Mouse (Mus musculus): ENCODE data around the gene Gse1. TPM values are rescaled to one million over a fixed set of nuclear protein-coding genes. Genes with fewer than 3 reads are reported as not detected.

The Gse1 gene
- polyA plus RNA-seq, 1 experiment, result 55.9 TPM

GRCm38 (mm10) chr8:120391856-120392255, 163.6 kb downstream of the Gse1 start:
- Histone ChIP-seq H3K4me1 (ENCODE audit: control insufficient read depth, insufficient read depth, insufficient read length, low read length) (peaks cover 8% of the 10 kb centered on the region), H3K36me3 (ENCODE audit: control insufficient read depth, insufficient read depth, low read length) (no peaks in the 10 kb centered on the region), H3K27me3 (ENCODE audit: control insufficient read depth, insufficient read depth, low read length) (no peaks in the 10 kb centered on the region), H3K4me3 (ENCODE audit: low read depth, low read length) (no peak overlapping the region), H3K27ac (ENCODE audit: insufficient read depth, low read depth, low read length) (no peak overlapping the region)
- WGBS, result 57% methylated on average over 21 of the region's 21 CpGs
- TF ChIP-seq POLR2A (IDR thresholded peaks at IDR 0.05; ENCODE audit: low read depth, low read length) (no peak), CTCF (IDR thresholded peaks at IDR 0.05; ENCODE audit: extremely low read depth, insufficient read length, insufficient replicate concordance, low read depth, low read length) (no peak)

GRCm38 (mm10) chr8:120393085-120393484, 164.8 kb downstream of the Gse1 start:
- H3K4me1 ChIP-seq (ENCODE audit: control insufficient read depth, insufficient read depth, insufficient read length, low read length), result peaks cover 8% of the 10 kb centered on the region
- no peak overlapping the region for H3K27ac ChIP-seq (ENCODE audit: insufficient read depth, low read depth, low read length)
- WGBS, result 44% methylated on average over 11 of the region's 11 CpGs
- no peak overlapping the region for H3K4me3 ChIP-seq (ENCODE audit: low read depth, low read length)
- no peaks in the 10 kb centered on the region for H3K27me3 ChIP-seq (ENCODE audit: control insufficient read depth, insufficient read depth, low read length)
- TF ChIP-seq CTCF (IDR thresholded peaks at IDR 0.05; ENCODE audit: extremely low read depth, insufficient read length, insufficient replicate concordance, low read depth, low read length) (no peak), POLR2A (IDR thresholded peaks at IDR 0.05; ENCODE audit: low read depth, low read length) (no peak)
- no peaks in the 10 kb centered on the region for H3K36me3 ChIP-seq (ENCODE audit: control insufficient read depth, insufficient read depth, low read length)

GRCm38 (mm10) chr8:120393871-120394275, 165.6 kb downstream of the Gse1 start:
- 75% methylated on average over 9 of the region's 9 CpGs for WGBS
- no peak overlapping the region for H3K27ac ChIP-seq (ENCODE audit: insufficient read depth, low read depth, low read length)
- TF ChIP-seq POLR2A (IDR thresholded peaks at IDR 0.05; ENCODE audit: low read depth, low read length), result no peak
- no peak for TF ChIP-seq CTCF (IDR thresholded peaks at IDR 0.05; ENCODE audit: extremely low read depth, insufficient read length, insufficient replicate concordance, low read depth, low read length)

GRCm38 (mm10) chr8:120395892-120396291, 167.6 kb downstream of the Gse1 start:
- Histone ChIP-seq H3K4me3 (ENCODE audit: low read depth, low read length) (no peak overlapping the region), H3K36me3 (ENCODE audit: control insufficient read depth, insufficient read depth, low read length) (no peaks in the 10 kb centered on the region), H3K4me1 (ENCODE audit: control insufficient read depth, insufficient read depth, insufficient read length, low read length) (peaks cover 8% of the 10 kb centered on the region), H3K27me3 (ENCODE audit: control insufficient read depth, insufficient read depth, low read length) (no peaks in the 10 kb centered on the region), H3K27ac (ENCODE audit: insufficient read depth, low read depth, low read length) (no peak overlapping the region)
- no peak for TF ChIP-seq POLR2A (IDR thresholded peaks at IDR 0.05; ENCODE audit: low read depth, low read length)
- no peak for TF ChIP-seq CTCF (IDR thresholded peaks at IDR 0.05; ENCODE audit: extremely low read depth, insufficient read length, insufficient replicate concordance, low read depth, low read length)
- 90% methylated on average over 3 of the region's 3 CpGs for WGBS

More at GRCm38 (mm10) chr8:120393871-120394275, 165.6 kb downstream of the Gse1 start:
- Histone ChIP-seq H3K4me1 (ENCODE audit: control insufficient read depth, insufficient read depth, insufficient read length, low read length) (peaks cover 8% of the 10 kb centered on the region), H3K4me3 (ENCODE audit: low read depth, low read length) (no peak overlapping the region), H3K36me3 (ENCODE audit: control insufficient read depth, insufficient read depth, low read length) (no peaks in the 10 kb centered on the region), H3K27me3 (ENCODE audit: control insufficient read depth, insufficient read depth, low read length) (no peaks in the 10 kb centered on the region)

GRCm38 (mm10) chr8:120396756-120397155, 168.5 kb downstream of the Gse1 start:
- Histone ChIP-seq H3K4me3 (ENCODE audit: low read depth, low read length) (no peak overlapping the region), H3K4me1 (ENCODE audit: control insufficient read depth, insufficient read depth, insufficient read length, low read length) (peaks cover 8% of the 10 kb centered on the region), H3K36me3 (ENCODE audit: control insufficient read depth, insufficient read depth, low read length) (no peaks in the 10 kb centered on the region), H3K27ac (ENCODE audit: insufficient read depth, low read depth, low read length) (no peak overlapping the region), H3K27me3 (ENCODE audit: control insufficient read depth, insufficient read depth, low read length) (no peaks in the 10 kb centered on the region)
- 78% methylated on average over 3 of the region's 3 CpGs for WGBS
- no peak for TF ChIP-seq POLR2A (IDR thresholded peaks at IDR 0.05; ENCODE audit: low read depth, low read length)
- TF ChIP-seq CTCF (IDR thresholded peaks at IDR 0.05; ENCODE audit: extremely low read depth, insufficient read length, insufficient replicate concordance, low read depth, low read length), result no peak

GRCm38 (mm10) chr8:120397444-120398411, 169.5 kb downstream of the Gse1 start:
- no peak overlapping the region for H3K4me3 ChIP-seq (ENCODE audit: low read depth, low read length)
- H3K27ac ChIP-seq (ENCODE audit: insufficient read depth, low read depth, low read length), result no peak overlapping the region
- H3K36me3 ChIP-seq (ENCODE audit: control insufficient read depth, insufficient read depth, low read length), result no peaks in the 10 kb centered on the region
- TF ChIP-seq POLR2A (IDR thresholded peaks at IDR 0.05; ENCODE audit: low read depth, low read length) (no peak), CTCF (IDR thresholded peaks at IDR 0.05; ENCODE audit: extremely low read depth, insufficient read length, insufficient replicate concordance, low read depth, low read length) (no peak)
- no peaks in the 10 kb centered on the region for H3K27me3 ChIP-seq (ENCODE audit: control insufficient read depth, insufficient read depth, low read length)
- peaks cover 8% of the 10 kb centered on the region for H3K4me1 ChIP-seq (ENCODE audit: control insufficient read depth, insufficient read depth, insufficient read length, low read length)
- WGBS, result 67% methylated on average over 15 of the region's 15 CpGs

GRCm38 (mm10) chr8:120399212-120399934, 171.1 kb downstream of the Gse1 start:
- WGBS, result 32% methylated on average over 33 of the region's 33 CpGs
- Histone ChIP-seq H3K36me3 (ENCODE audit: control insufficient read depth, insufficient read depth, low read length) (no peaks in the 10 kb centered on the region), H3K4me3 (ENCODE audit: low read depth, low read length) (no peak overlapping the region), H3K4me1 (ENCODE audit: control insufficient read depth, insufficient read depth, insufficient read length, low read length) (no peaks in the 10 kb centered on the region), H3K27ac (ENCODE audit: insufficient read depth, low read depth, low read length) (no peak overlapping the region), H3K27me3 (ENCODE audit: control insufficient read depth, insufficient read depth, low read length) (no peaks in the 10 kb centered on the region)
- TF ChIP-seq CTCF (IDR thresholded peaks at IDR 0.05; ENCODE audit: extremely low read depth, insufficient read length, insufficient replicate concordance, low read depth, low read length) (no peak), POLR2A (IDR thresholded peaks at IDR 0.05; ENCODE audit: low read depth, low read length) (no peak)
